Mouse (Mus musculus): ENCODE results near the gene Cdh22.

DNA sequence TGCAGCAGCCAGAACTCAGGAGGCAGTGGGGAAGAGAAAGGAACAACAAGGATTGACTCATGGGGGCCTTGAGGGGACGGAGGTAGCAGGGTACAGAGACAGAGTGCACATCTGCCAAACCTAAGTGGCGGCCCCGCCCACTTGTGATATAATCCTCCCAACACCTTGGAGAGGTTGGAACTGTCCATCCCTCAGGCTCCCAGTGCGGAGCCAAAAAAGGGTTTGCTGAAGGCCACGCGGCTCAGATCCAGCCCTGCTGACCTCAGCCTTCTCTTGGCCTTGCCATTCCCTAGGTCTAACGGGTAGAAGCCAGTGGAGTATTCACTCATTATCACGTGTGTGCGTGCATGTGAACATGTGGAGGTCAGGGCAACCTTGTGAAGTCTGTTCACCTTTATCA is 154.0 kb downstream of the Cdh22 start:
- TF ChIP-seq CTCF (IDR thresholded peaks at IDR 0.05; ENCODE audit: low read depth) = no peak
- TF ChIP-seq EP300 (IDR thresholded peaks at IDR 0.05; ENCODE audit: low read depth) = no peak
